Mouse (Mus musculus): ENCODE results near the gene Scn5a. TPM values are rescaled to one million over a fixed set of nuclear protein-coding genes. Genes with fewer than 3 reads are reported as not detected.
A peak's percentile ranks its signal among the peaks of the same experiment; 100 is the strongest.

The Scn5a gene
- total RNA-seq, 2 experiments from 2014 or later: not detected

DNA sequence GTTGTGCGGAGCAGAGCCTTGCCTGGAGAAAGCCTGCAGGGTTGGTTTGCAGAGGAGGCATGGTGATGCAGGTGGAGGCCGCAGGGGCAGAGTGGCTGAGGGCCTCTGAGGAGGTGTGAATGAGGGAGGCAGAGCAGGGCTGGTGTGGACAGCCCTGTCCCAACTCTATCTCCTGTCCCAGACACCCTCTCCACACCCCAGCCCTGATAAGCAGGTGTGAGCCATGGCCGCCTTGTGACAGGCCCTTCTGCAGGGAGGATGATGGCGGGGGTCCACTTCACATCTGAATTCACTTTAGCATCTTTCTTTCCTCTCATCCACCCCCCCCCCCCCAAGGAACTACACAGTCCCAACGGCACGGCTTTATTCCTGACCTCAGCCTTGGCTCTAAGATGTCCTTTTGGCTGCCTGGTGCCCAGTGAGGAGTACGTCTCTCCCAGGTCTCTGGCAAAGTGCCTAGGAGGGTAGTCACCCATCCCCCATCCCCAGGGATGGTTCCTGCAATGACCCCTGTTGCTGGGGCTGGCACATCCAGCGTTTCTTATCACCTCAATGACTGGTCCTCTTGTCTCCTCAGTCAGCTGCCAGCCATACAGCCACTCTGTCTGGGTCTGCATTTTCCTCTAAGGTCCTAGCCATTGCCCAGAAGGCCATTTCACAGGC lies 109.0 kb downstream of the Scn5a start:
- peak; percentile 79 for ATAC-seq (replicated peaks; ENCODE audit: poor library complexity)

DNA sequence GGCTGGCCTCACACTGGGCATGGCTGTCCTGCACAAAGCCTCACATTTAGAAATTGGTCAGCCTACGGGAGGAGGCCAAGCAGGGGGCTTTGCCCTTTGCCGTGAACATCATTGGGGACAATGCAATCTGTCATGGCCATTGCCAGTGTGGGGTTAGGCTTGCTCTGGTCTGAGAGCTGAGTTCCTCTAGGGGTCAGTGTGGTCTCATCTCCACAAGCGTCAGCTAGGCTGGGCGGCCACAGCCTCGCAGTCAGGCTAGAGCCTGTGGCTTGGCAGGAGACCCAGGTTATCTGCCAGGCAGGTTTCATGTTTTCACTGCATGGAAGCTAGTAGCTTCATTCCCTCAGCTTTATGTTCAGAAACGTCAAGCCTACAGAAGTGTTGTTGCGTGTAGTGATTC lies 113.2 kb downstream of the Scn5a start:
- peak; percentile 73 for ATAC-seq (replicated peaks; ENCODE audit: poor library complexity)

DNA sequence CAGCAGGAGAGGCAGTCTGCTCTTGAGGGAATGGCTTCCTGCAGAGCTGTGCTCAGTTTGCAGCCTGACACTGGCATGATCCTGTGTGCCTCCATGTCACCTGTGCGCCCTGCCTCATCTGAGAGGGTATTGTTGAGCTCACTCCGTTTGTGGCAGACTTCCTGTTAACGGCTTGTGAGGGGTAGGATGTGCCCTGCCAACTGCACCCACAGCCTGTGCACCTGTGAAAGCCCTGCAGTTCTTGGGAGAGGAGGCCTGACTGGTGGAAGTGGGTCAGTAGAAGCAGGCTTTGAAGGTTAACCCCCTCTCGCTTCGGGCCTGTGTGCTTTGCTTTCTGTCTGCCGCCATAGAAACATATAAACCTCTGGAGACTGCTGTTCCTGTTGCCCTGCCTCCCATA lies 113.8 kb downstream of the Scn5a start:
- ATAC-seq (replicated peaks; ENCODE audit: poor library complexity): no peak

DNA sequence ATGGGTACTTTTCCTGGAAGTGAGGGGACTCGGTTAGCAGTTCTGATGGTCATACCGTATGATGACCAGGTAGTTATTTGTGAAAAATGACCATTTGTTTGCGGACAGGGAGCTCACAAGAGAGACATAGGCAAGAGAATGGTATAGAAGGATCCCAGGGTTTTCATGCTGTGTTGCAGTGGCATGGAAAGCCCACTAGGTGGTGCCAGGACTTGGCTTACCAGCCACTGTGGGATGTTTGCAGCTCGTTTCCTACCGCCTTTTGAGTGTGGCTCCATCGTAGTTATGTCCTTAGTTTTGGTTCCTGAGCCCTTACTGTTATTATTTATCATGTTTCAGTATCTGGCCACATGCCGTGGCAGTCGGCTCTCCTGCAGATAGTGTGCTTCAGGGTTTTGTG lies 118.4 kb downstream of the Scn5a start:
- peak; percentile 94 for ATAC-seq (replicated peaks; ENCODE audit: poor library complexity)

DNA sequence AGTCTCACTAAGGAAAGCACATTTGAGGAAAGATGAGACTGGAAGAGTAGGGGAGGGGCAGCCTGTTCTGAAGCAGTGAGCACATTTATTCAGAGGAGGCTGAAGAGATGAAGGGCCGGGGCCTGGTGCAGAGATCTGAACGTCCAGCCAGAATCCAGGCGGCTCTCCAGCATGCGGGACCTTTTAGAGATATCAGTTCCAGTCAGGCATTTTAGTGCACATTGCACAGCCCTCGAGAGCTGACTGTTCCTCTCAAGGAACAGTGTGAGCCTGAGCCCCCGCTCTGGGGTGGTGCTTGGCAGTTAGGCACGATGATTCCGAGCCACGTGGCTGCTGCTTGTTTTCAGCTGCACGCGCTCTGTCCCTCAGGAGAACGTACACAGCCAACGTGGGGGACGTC lies 121.7 kb downstream of the Scn5a start:
- no peak for ATAC-seq (replicated peaks; ENCODE audit: poor library complexity)

- ATAC-seq (replicated peaks; ENCODE audit: poor library complexity): no peak
Measured at GRCm38 (mm10) chr9:119455967-119456366, 122.8 kb downstream of the Scn5a start.

- peak; percentile 72 for ATAC-seq (replicated peaks; ENCODE audit: poor library complexity)
Measured at GRCm38 (mm10) chr9:119445737-119446136, 133.1 kb downstream of the Scn5a start.

DNA sequence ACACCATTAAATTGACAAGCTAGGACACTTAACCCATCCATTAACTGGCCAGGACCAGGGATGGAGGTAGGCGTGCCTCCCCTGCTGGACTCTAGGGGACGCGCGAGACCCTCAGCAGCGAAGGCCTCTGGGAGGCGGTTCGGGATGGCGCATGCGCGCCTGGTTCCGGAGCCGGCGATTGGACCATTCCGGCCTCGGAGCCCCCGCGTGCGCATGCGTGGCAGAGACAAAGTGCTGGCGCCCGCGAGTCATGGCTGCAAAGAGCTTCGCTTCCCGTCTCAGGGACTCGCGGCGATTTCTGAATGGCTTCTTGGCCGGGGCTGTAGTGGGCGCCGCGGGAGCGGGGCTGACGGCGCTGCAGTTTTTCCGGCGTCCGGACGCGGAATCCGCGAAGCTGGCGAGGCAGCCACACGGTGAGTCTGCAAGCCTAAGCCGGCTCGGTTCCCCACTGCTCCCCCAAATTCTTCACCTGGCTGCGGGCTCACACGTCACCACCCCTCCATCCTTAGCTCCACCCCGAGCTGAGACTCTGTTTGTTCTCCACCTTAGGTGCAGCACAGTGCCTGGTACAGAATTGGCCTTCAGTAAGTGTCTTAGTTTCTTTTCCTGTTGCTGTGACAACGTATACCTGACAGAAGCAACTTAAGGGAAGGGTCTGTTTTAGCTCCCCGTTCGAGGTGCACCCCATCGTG lies 133.9 kb downstream of the Scn5a start, which contains the start of gene Exog:
Gene Exog (plus strand): TSS at position 206 of the 692 bp plus-strand sequence.
- ATAC-seq (replicated peaks; ENCODE audit: poor library complexity): peak; percentile 92

GRCm38 (mm10) chr9:119438498-119439000 lies 140.3 kb downstream of the Scn5a start:
- no peak for ATAC-seq (replicated peaks; ENCODE audit: poor library complexity)

DNA sequence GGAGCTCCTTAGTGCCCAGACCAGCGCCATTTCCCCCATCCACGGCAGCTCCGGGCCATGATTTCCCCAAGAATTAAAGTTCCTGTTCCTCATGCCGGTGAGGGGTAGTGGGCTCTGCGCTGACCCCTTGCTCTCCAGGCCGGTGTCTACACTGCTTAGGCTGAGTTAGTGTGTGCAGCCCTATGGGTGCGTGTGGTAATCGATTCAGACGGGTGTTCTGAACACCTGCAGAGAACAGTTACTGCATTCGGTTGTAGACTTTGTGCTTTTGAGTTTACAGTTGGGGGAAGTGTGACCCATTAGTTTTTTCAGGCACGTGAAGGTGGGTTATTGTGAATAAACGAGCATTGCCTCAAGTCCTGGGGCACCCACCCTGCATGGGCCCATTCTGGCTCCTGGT lies 140.8 kb downstream of the Scn5a start:
- no peak for ATAC-seq (replicated peaks; ENCODE audit: poor library complexity)

- peak; percentile 72 for ATAC-seq (replicated peaks; ENCODE audit: poor library complexity)
Measured at GRCm38 (mm10) chr9:119435855-119436254, 143.0 kb downstream of the Scn5a start.

Other genes starting within 250 kb of the Scn5a start
- 19.5 and 20.9 TPM in 2 replicates for gene Acaa1a, start 239.3 kb downstream of the Scn5a start, total RNA-seq (2015)
- gene Acaa1a, start 239.3 kb downstream of the Scn5a start, total RNA-seq (2017): 23.2 and 30.1 TPM in 2 replicates
- 33.4 and 34.6 TPM in 2 replicates for gene Myd88, start 237.6 kb downstream of the Scn5a start, total RNA-seq (2015)
- gene Myd88, start 237.6 kb downstream of the Scn5a start, total RNA-seq (2017): 21.2 and 23.1 TPM in 2 replicates
- 3.6 and 3.8 TPM in 2 replicates for gene Xylb, start 221.6 kb downstream of the Scn5a start, total RNA-seq (2015)
- 2.2 and 5.2 TPM in 2 replicates for gene Xylb, start 221.6 kb downstream of the Scn5a start, total RNA-seq (2017)
- not detected in 2 replicates for gene Slc22a14, start 213.5 kb downstream of the Scn5a start, total RNA-seq (2015)
- gene Slc22a14, start 213.5 kb downstream of the Scn5a start, total RNA-seq (2017): not detected in 2 replicates
- gene Acvr2b, start 176.9 kb downstream of the Scn5a start, total RNA-seq (2015): 1.2 TPM in 2 replicates
- gene Acvr2b, start 176.9 kb downstream of the Scn5a start, total RNA-seq (2017): 0.68 and 1.2 TPM in 2 replicates
- 8.7 and 10.2 TPM in 2 replicates for gene Exog, start 134.1 kb downstream of the Scn5a start, total RNA-seq (2015)
- gene Exog, start 134.1 kb downstream of the Scn5a start, total RNA-seq (2017): 5.1 and 5.2 TPM in 2 replicates
- gene Scn10a, start 140.3 kb upstream of the Scn5a start, total RNA-seq (2015): not detected in 2 replicates
- not detected in 2 replicates for gene Scn10a, start 140.3 kb upstream of the Scn5a start, total RNA-seq (2017)
- gene Scn11a, start 246.4 kb upstream of the Scn5a start, total RNA-seq (2015): not detected in 2 replicates
- not detected in 2 replicates for gene Scn11a, start 246.4 kb upstream of the Scn5a start, total RNA-seq (2017)

Measured in megakaryocyte progenitor cell, adult 5-6 weeks (primary cell).